Mouse (Mus musculus): ENCODE data around the gene Tmem203. TPM values are rescaled to one million over a fixed set of nuclear protein-coding genes. Genes with fewer than 3 reads are reported as not detected.

The Tmem203 gene
- polyA plus RNA-seq, 1 experiment from 2014 or later: 18.6 TPM

DNA sequence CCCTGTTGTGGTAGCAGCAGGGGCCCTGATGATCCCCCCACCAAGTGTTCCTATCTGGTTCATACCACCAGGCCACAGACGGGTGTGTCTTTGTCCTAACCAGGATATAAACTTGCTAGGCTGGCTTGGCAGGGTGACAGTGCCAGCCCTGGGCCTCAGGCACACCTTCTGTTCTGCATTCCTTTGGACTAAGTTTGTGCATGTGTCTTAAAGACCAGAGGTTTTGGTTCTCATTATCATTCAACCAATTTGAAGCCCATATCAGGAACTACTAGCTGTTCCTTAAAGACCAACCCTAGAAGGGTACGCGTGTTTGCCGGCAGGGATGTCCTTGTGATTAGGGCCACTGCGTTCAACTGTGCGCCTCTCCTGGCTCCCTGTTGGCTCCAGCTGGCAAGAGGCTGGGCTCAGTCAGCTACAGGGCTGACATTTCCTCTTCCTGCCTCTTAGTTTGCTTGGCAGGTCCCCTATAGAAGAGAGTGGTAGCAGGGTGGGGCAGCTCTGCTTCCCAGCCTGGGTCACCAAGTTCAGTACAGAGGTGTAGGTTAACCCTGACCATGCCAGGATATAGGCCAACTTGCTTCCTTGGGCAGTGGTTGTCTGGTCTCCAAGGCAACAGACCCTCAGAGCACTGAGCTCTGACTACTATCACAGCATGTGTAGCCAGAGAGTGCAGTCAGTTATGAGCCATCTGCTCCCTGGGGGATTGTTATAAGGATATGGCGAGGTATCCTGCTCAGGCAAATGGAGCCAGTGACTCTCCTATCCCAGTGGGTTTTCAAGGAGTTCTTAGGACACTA is 31.8 kb downstream of the Tmem203 start:
- Histone ChIP-seq H3K9me3 (no peaks in the 10 kb centered on the region), H3K27me3 (peaks cover 43% of the 10 kb centered on the region), H3K36me3 (peaks cover 41% of the 10 kb centered on the region), H3K9ac (replicated peaks) (no peak overlapping the region), H3K4me1 (replicated peaks) (peaks cover 22% of the 10 kb centered on the region), H3K4me3 (replicated peaks) (no peak overlapping the region), H3K27ac (no peak overlapping the region), H3K4me2 (replicated peaks) (no peak overlapping the region)
- WGBS: 66% methylated on average over 7 of the region's 7 CpGs
- ATAC-seq: no peak

DNA sequence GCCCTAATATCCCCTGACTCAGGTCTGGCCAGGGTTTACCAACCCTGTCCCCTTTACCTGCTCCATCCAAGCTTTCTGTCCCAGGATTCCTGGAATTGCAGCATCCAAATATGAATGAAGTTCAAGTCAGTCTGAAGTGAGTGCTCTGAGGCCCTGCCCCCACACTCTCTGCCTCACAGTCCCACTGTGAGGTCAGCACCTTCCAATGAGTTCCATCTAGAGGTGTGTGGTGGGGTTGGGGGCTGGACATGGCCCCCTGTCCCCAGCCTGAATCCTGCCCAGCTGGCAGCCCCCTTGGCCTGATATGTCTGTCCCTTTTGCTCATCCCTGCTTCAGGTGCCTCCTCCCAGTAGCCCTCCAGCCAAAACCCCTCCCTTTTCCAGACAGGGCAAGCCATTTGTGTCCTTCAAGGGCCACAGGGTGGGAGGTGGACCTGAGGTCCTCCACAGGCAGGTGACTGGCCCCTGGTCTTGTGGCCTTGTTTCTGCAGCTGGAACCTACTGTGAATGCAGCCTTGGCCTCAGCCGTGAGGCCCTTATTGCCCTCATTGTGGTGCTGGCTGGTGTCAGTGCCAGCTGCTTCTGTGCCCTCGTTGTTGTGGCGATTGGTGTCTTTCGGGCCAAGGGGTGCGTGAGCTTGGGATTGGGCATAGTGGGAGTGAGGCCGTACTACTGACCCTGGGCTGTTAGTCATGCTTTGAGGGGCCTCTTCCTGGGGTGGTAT is 32.8 kb downstream of the Tmem203 start, which contains the start of gene Tmem210:
Gene Tmem210, plus strand, starts transcription at position 219 of the 723 bp plus-strand sequence.
- Histone ChIP-seq H3K36me3 (peaks cover 30% of the 10 kb centered on the region), H3K4me3 (replicated peaks) (no peak within 1 kb of the TSS), H3K27ac (no peak within 1 kb of the TSS), H3K4me2 (replicated peaks) (no peak within 1 kb of the TSS), H3K4me1 (replicated peaks) (peaks cover 29% of the 10 kb centered on the region), H3K27me3 (peaks cover 53% of the 10 kb centered on the region), H3K9me3 (no peaks in the 10 kb centered on the region), H3K9ac (replicated peaks) (no peak within 1 kb of the TSS)
- no peak for ATAC-seq
- WGBS: 82% methylated on average over 6 of the region's 6 CpGs

DNA sequence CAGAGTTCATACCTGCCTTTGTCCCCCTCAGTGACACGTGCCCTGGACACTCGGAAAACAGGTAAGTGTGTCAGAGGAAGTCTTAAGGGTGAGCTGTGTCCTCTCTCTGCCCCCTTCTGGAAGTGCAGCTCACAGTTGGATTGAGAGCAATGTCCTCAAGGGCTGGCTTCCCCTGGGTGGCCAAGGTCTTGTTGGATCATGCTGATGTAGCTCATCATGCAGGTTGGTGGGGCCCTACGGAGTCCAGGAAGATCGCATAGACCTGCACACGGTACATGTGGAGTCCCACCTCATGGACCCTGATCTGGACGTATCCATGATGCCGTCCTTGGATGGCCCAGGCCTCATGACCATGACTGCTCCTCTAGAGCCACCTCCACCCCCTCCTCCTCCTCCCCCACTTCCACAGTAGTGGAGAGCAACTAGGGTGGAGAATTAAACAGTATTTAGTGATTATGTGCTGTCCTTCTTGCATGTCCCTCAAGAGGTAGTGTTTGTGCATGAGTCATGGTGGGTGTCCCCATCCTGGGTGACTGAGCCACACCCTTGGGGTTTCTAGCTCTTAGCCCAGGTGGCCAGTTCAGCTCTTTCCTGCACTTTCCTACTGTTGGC is 33.6 kb downstream of the Tmem203 start:
- peaks cover 61% of the 10 kb centered on the region for H3K27me3 ChIP-seq
- H3K9me3 ChIP-seq: no peaks in the 10 kb centered on the region
- no peak overlapping the region for H3K9ac ChIP-seq (replicated peaks)
- no peak overlapping the region for H3K4me2 ChIP-seq (replicated peaks)
- no peak overlapping the region for H3K27ac ChIP-seq
- peaks cover 24% of the 10 kb centered on the region for H3K36me3 ChIP-seq
- 80% methylated on average over 7 of the region's 7 CpGs for WGBS
- H3K4me1 ChIP-seq (replicated peaks): peaks cover 29% of the 10 kb centered on the region
- no peak overlapping the region for H3K4me3 ChIP-seq (replicated peaks)
- ATAC-seq: no peak

DNA sequence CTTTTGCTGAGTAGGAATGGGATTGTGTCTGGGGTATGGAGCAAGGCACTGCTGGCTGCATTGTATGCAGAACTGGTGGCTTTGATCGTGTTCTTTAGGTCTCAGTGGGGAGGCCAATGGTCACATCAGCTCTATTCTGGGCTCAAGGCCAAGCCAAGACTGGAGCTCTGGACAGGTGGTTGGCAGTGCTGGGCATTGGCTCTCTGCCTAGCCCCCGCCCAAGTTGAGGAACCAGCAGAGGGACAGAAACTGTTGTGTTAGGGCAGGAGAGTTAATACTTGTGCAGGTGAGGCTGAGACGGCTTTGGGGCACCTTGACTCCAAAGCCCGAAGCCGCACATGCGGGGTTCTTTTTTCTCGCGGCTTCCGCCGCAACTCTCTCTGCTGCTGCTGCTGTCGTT is 34.4 kb downstream of the Tmem203 start, which contains the start of gene Lrrc26:
Gene Lrrc26, plus strand, starts transcription at position 265 of the 400 bp plus-strand sequence.
- peak within 1 kb of the TSS; percentile 20; the same call in 1 of the 2 replicates for H3K9ac ChIP-seq (replicated peaks)
- H3K9me3 ChIP-seq: no peaks in the 10 kb centered on the region
- H3K27ac ChIP-seq: no peak within 1 kb of the TSS

DNA sequence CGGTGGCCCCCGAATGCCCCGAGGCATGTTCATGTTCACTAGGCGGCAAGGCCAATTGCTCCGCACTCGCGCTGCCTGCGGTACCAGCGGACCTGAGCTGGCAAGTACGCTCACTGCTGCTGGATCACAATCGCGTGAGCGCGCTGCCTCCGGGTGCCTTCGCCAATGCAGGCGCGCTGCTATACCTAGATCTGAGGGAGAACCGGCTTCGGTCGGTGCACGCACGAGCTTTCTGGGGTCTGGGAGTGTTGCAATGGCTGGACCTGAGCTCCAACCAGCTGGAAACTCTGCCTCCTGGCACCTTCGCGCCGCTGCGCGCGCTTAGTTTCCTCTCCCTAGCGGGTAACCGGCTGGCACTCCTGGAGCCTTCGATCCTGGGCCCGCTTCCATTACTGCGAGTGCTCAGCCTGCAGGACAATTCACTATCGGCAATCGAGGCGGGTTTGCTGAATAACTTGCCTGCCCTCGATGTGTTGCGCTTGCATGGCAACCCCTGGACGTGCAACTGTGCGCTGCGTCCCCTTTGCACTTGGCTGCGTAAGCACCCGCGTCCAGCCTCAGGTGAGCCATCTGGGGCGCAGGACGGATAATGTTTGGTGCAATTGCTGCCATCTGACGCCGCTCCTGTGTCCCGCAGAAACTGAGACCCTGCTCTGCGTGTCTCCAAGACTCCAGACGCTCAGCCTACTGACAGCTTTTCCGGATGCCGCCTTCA is 35.0 kb downstream of the Tmem203 start:
- Histone ChIP-seq H3K9ac (replicated peaks) (peak overlapping the region; percentile 20; the same call in 1 of the 2 replicates), H3K27me3 (peaks cover 75% of the 10 kb centered on the region), H3K27ac (no peak overlapping the region), H3K4me2 (replicated peaks) (peak overlapping the region; percentile 30), H3K9me3 (no peaks in the 10 kb centered on the region), H3K36me3 (peaks cover 10% of the 10 kb centered on the region), H3K4me3 (replicated peaks) (peak overlapping the region; percentile 8), H3K4me1 (replicated peaks) (peaks cover 29% of the 10 kb centered on the region)
- WGBS: 2% methylated on average over 54 of the region's 54 CpGs
- no peak for ATAC-seq

More for the DNA sequence above, 34.4 kb downstream of the Tmem203 start, which contains the start of gene Lrrc26:
- Histone ChIP-seq H3K4me2 (replicated peaks) (peak within 1 kb of the TSS; percentile 30), H3K4me1 (replicated peaks) (peaks cover 29% of the 10 kb centered on the region), H3K4me3 (replicated peaks) (peak within 1 kb of the TSS; percentile 12), H3K27me3 (peaks cover 69% of the 10 kb centered on the region), H3K36me3 (peaks cover 16% of the 10 kb centered on the region)
- ATAC-seq: no peak
- 12% methylated on average over 11 of the region's 11 CpGs for WGBS

DNA sequence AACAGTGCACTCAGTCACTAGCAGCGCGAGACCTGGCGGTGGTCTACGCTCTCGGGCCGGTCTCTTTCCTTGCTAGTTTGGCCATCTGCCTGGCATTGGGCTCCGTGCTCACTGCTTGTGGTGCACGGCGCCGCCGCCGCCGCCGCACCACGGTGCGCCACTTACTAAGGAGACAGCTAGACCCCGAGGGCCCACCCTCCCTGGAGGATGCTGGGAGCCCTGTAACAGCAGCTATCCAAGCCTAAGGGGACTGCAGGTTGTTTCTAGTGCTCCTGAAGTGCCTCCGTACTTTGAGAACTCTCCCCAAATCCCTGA is 35.5 kb downstream of the Tmem203 start:
- H3K4me1 ChIP-seq (replicated peaks): peaks cover 29% of the 10 kb centered on the region
- ATAC-seq: no peak
- peaks cover 9% of the 10 kb centered on the region for H3K36me3 ChIP-seq
- peak overlapping the region; percentile 20; the same call in 1 of the 2 replicates for H3K9ac ChIP-seq (replicated peaks)
- no peak overlapping the region for H3K27ac ChIP-seq
- H3K9me3 ChIP-seq: no peaks in the 10 kb centered on the region
- H3K27me3 ChIP-seq: peaks cover 80% of the 10 kb centered on the region
- peak overlapping the region; percentile 12; the same call in 1 of the 2 replicates for H3K4me3 ChIP-seq (replicated peaks)
- H3K4me2 ChIP-seq (replicated peaks): peak overlapping the region; percentile 30
- WGBS: under 1% methylated on average over 18 of the region's 18 CpGs

DNA sequence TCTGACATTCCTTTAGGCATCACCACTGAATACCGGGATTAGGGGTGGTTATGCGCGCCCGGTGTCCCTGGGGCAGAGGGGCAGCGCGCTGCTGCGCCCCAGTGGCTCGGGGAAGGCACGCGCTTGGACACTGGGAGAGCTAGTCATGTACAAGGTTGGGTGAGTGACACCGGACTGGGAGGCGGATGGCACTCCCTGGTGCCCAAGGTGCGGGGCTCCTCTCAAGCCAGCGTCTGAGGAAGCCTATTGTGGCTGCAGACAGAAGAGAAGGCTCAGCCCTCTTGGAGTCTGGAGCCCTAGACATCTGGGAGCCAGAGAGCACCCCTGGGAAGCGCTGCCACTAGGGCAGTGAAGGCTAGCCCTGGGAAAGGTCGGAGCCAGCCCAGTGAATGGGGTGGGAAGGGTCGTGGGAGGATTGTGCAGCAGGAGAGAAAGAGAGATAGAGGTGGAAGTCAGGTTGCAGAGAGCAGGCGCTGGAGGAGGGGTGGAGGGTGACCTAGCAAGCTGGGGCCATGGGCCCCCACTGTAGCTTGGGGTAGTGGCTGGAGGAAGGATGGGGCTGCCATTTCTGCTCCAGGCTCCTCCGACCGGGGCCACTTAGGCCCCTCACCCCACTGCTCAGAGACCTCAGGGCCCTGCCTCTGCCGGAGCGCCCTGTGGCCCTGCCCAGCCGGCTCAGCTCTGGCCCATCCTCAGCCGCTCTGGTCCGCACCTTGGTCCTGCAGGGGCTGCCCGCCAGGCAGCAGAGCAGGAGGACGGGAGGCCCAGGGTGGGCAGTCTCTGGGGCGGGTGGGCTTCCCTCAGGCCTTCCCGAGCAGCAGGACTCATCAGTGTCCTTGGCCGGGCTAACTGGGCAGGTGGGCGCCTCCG is 36.2 kb downstream of the Tmem203 start:
- 5% methylated on average over 32 of the region's 32 CpGs for WGBS

DNA sequence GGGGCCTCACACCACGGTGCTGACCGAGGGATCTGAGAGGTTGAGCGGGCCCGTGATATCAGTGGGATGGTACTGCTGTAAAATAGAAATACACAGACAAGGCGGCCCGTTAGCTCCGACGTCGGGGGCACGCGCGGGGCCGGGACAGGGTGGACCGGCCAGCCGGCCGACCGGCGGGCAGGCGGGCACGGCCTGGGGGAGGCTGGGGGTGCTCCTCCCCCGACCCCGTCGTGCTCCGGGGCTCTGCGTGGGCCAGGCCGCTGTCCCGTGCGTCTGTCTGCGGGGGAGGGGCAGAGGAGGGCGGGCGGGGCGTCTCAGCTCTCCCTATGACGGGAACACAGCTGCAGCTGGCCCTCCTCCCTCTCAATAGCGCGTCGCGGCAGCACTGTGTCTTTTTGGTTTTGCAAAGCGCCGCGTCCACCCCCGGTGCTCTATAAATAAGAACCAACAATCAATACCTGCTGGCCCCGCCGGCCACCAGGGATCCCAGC is 36.9 kb downstream of the Tmem203 start:
- H3K27me3 ChIP-seq: peaks cover 93% of the 10 kb centered on the region
- H3K9ac ChIP-seq (replicated peaks): peak overlapping the region; percentile 55
- 4% methylated on average over 29 of the region's 43 CpGs for WGBS
- H3K36me3 ChIP-seq: 0 out of 2 replicates have a peak, but pooled peaks cover 5% of the 10 kb centered on the region
- ATAC-seq: peak; percentile 32
- peak overlapping the region; percentile 47 for H3K4me2 ChIP-seq (replicated peaks)
- peaks cover 29% of the 10 kb centered on the region for H3K4me1 ChIP-seq (replicated peaks)
- no peak overlapping the region for H3K27ac ChIP-seq
- peak overlapping the region; percentile 26 for H3K4me3 ChIP-seq (replicated peaks)
- no peaks in the 10 kb centered on the region for H3K9me3 ChIP-seq

More for the DNA sequence above, 36.2 kb downstream of the Tmem203 start:
- Histone ChIP-seq H3K27ac (no peak overlapping the region), H3K9ac (replicated peaks) (no peak overlapping the region; the same call in 1 of the 2 replicates), H3K9me3 (no peaks in the 10 kb centered on the region), H3K4me3 (replicated peaks) (peak overlapping the region; percentile 26), H3K4me1 (replicated peaks) (peaks cover 29% of the 10 kb centered on the region), H3K27me3 (peaks cover 86% of the 10 kb centered on the region), H3K36me3 (0 out of 2 replicates have a peak, but pooled peaks cover 5% of the 10 kb centered on the region), H3K4me2 (replicated peaks) (peak overlapping the region; percentile 47)
- peak; percentile 31 for ATAC-seq

DNA sequence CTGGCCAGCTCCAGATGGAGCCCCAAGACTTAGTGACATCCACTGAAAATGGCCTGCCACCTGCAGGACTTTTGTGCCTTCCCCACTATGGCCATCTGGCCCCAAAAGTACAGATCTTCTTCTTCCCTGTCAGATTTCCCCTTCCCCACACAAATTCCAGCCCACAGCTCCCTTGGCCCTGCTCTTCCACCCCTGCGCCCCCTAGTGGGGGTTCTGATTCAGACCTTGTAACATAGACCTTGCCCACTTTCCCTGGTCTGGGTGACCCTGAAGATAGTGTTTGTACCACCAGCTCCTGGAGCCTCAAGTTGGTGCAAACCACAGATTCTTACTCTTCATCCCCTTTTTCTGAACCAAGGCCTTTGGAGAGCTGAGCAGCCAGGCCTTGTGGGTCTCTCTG is 37.6 kb downstream of the Tmem203 start:
- 0 out of 2 replicates have a peak overlapping the region, but pooled peaks have one; percentile 47 for H3K4me2 ChIP-seq (replicated peaks)
- no peak for ATAC-seq

DNA sequence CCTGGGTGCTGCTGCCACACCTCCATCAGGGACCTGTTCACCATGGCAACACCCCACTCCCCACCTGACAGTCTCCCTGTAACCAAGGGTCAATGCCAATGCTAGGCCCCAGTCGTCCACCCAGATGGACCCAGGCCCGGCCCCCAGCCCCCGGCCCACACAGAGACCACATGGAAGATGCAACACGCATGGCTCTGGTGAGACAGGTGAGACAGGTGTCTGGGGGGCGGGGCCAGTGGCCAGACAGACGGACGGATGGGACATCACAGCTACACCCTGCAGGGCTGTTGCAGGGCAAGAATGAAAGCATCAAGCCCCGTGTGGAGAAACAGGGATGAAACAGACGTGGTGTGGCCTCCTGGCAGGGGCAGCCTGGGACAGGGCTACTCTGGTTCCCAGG is 38.5 kb downstream of the Tmem203 start:
- no peak overlapping the region for H3K27ac ChIP-seq
- peaks cover 100% of the 10 kb centered on the region for H3K27me3 ChIP-seq
- H3K36me3 ChIP-seq: 0 out of 2 replicates have a peak, but pooled peaks cover 5% of the 10 kb centered on the region
- ATAC-seq: no peak; the same call in 1 of the 2 replicates
- peaks cover 29% of the 10 kb centered on the region for H3K4me1 ChIP-seq (replicated peaks)
- 76% methylated on average over 9 of the region's 9 CpGs for WGBS
- no peak overlapping the region for H3K9ac ChIP-seq (replicated peaks)
- H3K4me2 ChIP-seq (replicated peaks): no peak overlapping the region
- H3K4me3 ChIP-seq (replicated peaks): no peak overlapping the region
- H3K9me3 ChIP-seq: no peaks in the 10 kb centered on the region

More for the DNA sequence above, 37.6 kb downstream of the Tmem203 start:
- no peak overlapping the region for H3K9ac ChIP-seq (replicated peaks)
- no peak overlapping the region for H3K4me3 ChIP-seq (replicated peaks)
- peaks cover 100% of the 10 kb centered on the region for H3K27me3 ChIP-seq
- 0% methylated on average over 1 of the region's 1 CpGs for WGBS
- peaks cover 29% of the 10 kb centered on the region for H3K4me1 ChIP-seq (replicated peaks)
- no peak overlapping the region for H3K27ac ChIP-seq
- H3K36me3 ChIP-seq: 0 out of 2 replicates have a peak, but pooled peaks cover 5% of the 10 kb centered on the region
- H3K9me3 ChIP-seq: no peaks in the 10 kb centered on the region
